Mouse (Mus musculus) forebrain, embryonic 13.5 days (tissue): ENCODE measurements around the gene Tnfaip2. TPM values are rescaled to one million over a fixed set of nuclear protein-coding genes. Genes with fewer than 3 reads are reported as not detected.

Experiments used
- ATAC-seq: fragments of 200-750 bp; cut with Nextera tagmentation; 2 replicates; pipeline ENCODE4 v1.8.0; 2017
- H3K27ac ChIP-seq: fragments of 300-500 bp; sonication (generic); 2 replicates; pipeline ENCODE4 v1.5.1; 2015; ENCODE audit warnings: inconsistent platforms, mild to moderate bottlenecking, moderate library complexity
- H3K27me3 ChIP-seq: fragments of 300-500 bp; sonication (generic); 2 replicates; pipeline ENCODE4 v1.6.1; 2015; ENCODE audit warnings: mild to moderate bottlenecking, inconsistent platforms
- H3K36me3 ChIP-seq: fragments of 300-500 bp; sonication (generic); 2 replicates; pipeline ENCODE4 v1.6.1; 2015; ENCODE audit warnings: mild to moderate bottlenecking, inconsistent platforms; ENCODE audit not compliant: poor library complexity, severe bottlenecking
- H3K4me1 ChIP-seq: fragments of 300-500 bp; sonication (generic); 2 replicates; pipeline ENCODE4 v1.6.1; 2015; ENCODE audit warnings: inconsistent platforms
- H3K4me2 ChIP-seq: fragments of 300-500 bp; sonication (generic); 2 replicates; pipeline ENCODE4 v1.6.1; 2015; ENCODE audit warnings: inconsistent platforms, mild to moderate bottlenecking, moderate library complexity
- H3K4me3 ChIP-seq: fragments of 300-500 bp; sonication (generic); 2 replicates; pipeline ENCODE4 v1.5.1; 2015; ENCODE audit warnings: mild to moderate bottlenecking, inconsistent platforms
- H3K9ac ChIP-seq: fragments of 300-500 bp; sonication (generic); 2 replicates; pipeline ENCODE4 v1.6.1; 2015; ENCODE audit warnings: mild to moderate bottlenecking, inconsistent platforms
- H3K9me3 ChIP-seq: fragments of 300-500 bp; sonication (generic); replicated peaks from 2 replicates; pipeline ENCODE4 v1.6.1; 2016; ENCODE audit warnings: inconsistent platforms
- WGBS: fragments of 180-500 bp; shearing (Covaris S2); methylation state at CpG from one replicate; pipeline ENCODE4 v1.1.7; 2015; 5-methylcytosine and 5-hydroxymethylcytosine counted together
- polyA plus RNA-seq: library from polyadenylated mRNA; unstranded; fragments of >200 nt; fragmentation: Nextera tagmentation; extraction: Ambion mirVana; gene quantifications from 2 replicates; pipeline ENCODE4 v1.2.1, GENCODE M21; 2015

The Tnfaip2 gene
- polyA plus RNA-seq, 1 experiment from 2014 or later: 1.2 TPM

- H3K27me3 ChIP-seq: peaks cover 20% of the 10 kb centered on the region
- H3K36me3 ChIP-seq: no peaks in the 10 kb centered on the region
- no peak within 1 kb of the TSS for H3K4me3 ChIP-seq
- no peaks in the 10 kb centered on the region for H3K9me3 ChIP-seq
- H3K4me1 ChIP-seq: peaks cover 19% of the 10 kb centered on the region
- peak within 1 kb of the TSS; percentile 47 for H3K4me2 ChIP-seq
- 3% methylated on average over 17 of the region's 17 CpGs for WGBS
- no peak for ATAC-seq
- no peak within 1 kb of the TSS for H3K27ac ChIP-seq
- 0 out of 2 replicates have a peak within 1 kb of the TSS, but pooled peaks have one; percentile 17 for H3K9ac ChIP-seq
Measured at GRCm38 (mm10) chr12:111416921-111417779, 25.1 kb upstream of the Tnfaip2 start, which contains the start of gene Exoc3l4. Exoc3l4 (plus strand) TSS chr12:111417017.

GRCm38 (mm10) chr12:111419918-111420317 is 22.4 kb upstream of the Tnfaip2 start:
- peaks cover 18% of the 10 kb centered on the region for H3K4me1 ChIP-seq
- WGBS: 76% methylated on average over 5 of the region's 5 CpGs

GRCm38 (mm10) chr12:111420946-111421709 is 21.1 kb upstream of the Tnfaip2 start:
- 39% methylated on average over 7 of the region's 7 CpGs for WGBS
- H3K36me3 ChIP-seq: no peaks in the 10 kb centered on the region
- no peak for ATAC-seq
- H3K27ac ChIP-seq: no peak overlapping the region
- no peaks in the 10 kb centered on the region for H3K9me3 ChIP-seq
- H3K27me3 ChIP-seq: peaks cover 59% of the 10 kb centered on the region
- H3K4me3 ChIP-seq: no peak overlapping the region
- H3K4me2 ChIP-seq: no peak overlapping the region
- no peak overlapping the region for H3K9ac ChIP-seq
- peaks cover 22% of the 10 kb centered on the region for H3K4me1 ChIP-seq

More at GRCm38 (mm10) chr12:111419918-111420317, 22.4 kb upstream of the Tnfaip2 start:
- Histone ChIP-seq H3K36me3 (no peaks in the 10 kb centered on the region), H3K9me3 (no peaks in the 10 kb centered on the region), H3K27ac (no peak overlapping the region), H3K4me3 (no peak overlapping the region), H3K9ac (no peak overlapping the region), H3K27me3 (peaks cover 47% of the 10 kb centered on the region), H3K4me2 (no peak overlapping the region)
- ATAC-seq: no peak

- 41% methylated on average over 5 of the region's 5 CpGs for WGBS
- H3K27ac ChIP-seq: no peak overlapping the region
- H3K4me3 ChIP-seq: no peak overlapping the region
Measured at GRCm38 (mm10) chr12:111422852-111423251, 19.4 kb upstream of the Tnfaip2 start.

GRCm38 (mm10) chr12:111423570-111424129 is 18.6 kb upstream of the Tnfaip2 start:
- H3K9ac ChIP-seq: peak overlapping the region; percentile 46; the same call in 1 of the 2 replicates
- no peak for ATAC-seq

More at GRCm38 (mm10) chr12:111422852-111423251, 19.4 kb upstream of the Tnfaip2 start:
- Histone ChIP-seq H3K4me2 (no peak overlapping the region; the same call in 1 of the 2 replicates), H3K9me3 (no peaks in the 10 kb centered on the region), H3K36me3 (no peaks in the 10 kb centered on the region), H3K27me3 (peaks cover 73% of the 10 kb centered on the region), H3K4me1 (peaks cover 13% of the 10 kb centered on the region), H3K9ac (no peak overlapping the region)
- ATAC-seq: no peak

GRCm38 (mm10) chr12:111424547-111424946 is 17.7 kb upstream of the Tnfaip2 start:
- no peak for ATAC-seq
- Histone ChIP-seq H3K9me3 (no peaks in the 10 kb centered on the region), H3K36me3 (no peaks in the 10 kb centered on the region), H3K4me3 (no peak overlapping the region), H3K9ac (no peak overlapping the region), H3K27ac (no peak overlapping the region), H3K4me1 (peaks cover 30% of the 10 kb centered on the region), H3K27me3 (peaks cover 83% of the 10 kb centered on the region), H3K4me2 (no peak overlapping the region)
- 26% methylated on average over 9 of the region's 9 CpGs for WGBS

More at GRCm38 (mm10) chr12:111423570-111424129, 18.6 kb upstream of the Tnfaip2 start:
- 2% methylated on average over 43 of the region's 43 CpGs for WGBS
- H3K4me3 ChIP-seq: peak overlapping the region; percentile 29
- no peaks in the 10 kb centered on the region for H3K36me3 ChIP-seq
- no peak overlapping the region for H3K27ac ChIP-seq
- H3K4me2 ChIP-seq: peak overlapping the region; percentile 54
- no peaks in the 10 kb centered on the region for H3K9me3 ChIP-seq
- H3K27me3 ChIP-seq: peaks cover 81% of the 10 kb centered on the region
- peaks cover 21% of the 10 kb centered on the region for H3K4me1 ChIP-seq

GRCm38 (mm10) chr12:111425258-111425657 is 17.0 kb upstream of the Tnfaip2 start:
- H3K36me3 ChIP-seq: no peaks in the 10 kb centered on the region
- no peak overlapping the region for H3K9ac ChIP-seq
- 4% methylated on average over 15 of the region's 15 CpGs for WGBS
- H3K27me3 ChIP-seq: peaks cover 91% of the 10 kb centered on the region
- no peaks in the 10 kb centered on the region for H3K9me3 ChIP-seq
- no peak overlapping the region for H3K4me3 ChIP-seq
- peak overlapping the region; percentile 22 for H3K4me2 ChIP-seq
- no peak overlapping the region for H3K27ac ChIP-seq
- peaks cover 37% of the 10 kb centered on the region for H3K4me1 ChIP-seq
- no peak; the same call in 1 of the 2 replicates for ATAC-seq

- Histone ChIP-seq H3K27me3 (peaks cover 94% of the 10 kb centered on the region), H3K4me1 (peaks cover 44% of the 10 kb centered on the region), H3K36me3 (no peaks in the 10 kb centered on the region), H3K4me3 (no peak overlapping the region), H3K9ac (no peak overlapping the region), H3K27ac (no peak overlapping the region), H3K9me3 (no peaks in the 10 kb centered on the region), H3K4me2 (peak overlapping the region; percentile 22)
- 19% methylated on average over 29 of the region's 29 CpGs for WGBS
- peak; percentile 60 for ATAC-seq
Measured at GRCm38 (mm10) chr12:111425789-111426460, 16.3 kb upstream of the Tnfaip2 start.

GRCm38 (mm10) chr12:111427438-111428113 is 14.7 kb upstream of the Tnfaip2 start:
- no peak overlapping the region for H3K4me3 ChIP-seq
- no peaks in the 10 kb centered on the region for H3K9me3 ChIP-seq
- 40% methylated on average over 12 of the region's 12 CpGs for WGBS
- peaks cover 44% of the 10 kb centered on the region for H3K4me1 ChIP-seq
- H3K27ac ChIP-seq: no peak overlapping the region
- no peak overlapping the region for H3K9ac ChIP-seq
- H3K36me3 ChIP-seq: no peaks in the 10 kb centered on the region
- peaks cover 94% of the 10 kb centered on the region for H3K27me3 ChIP-seq
- no peak overlapping the region for H3K4me2 ChIP-seq
- no peak for ATAC-seq

- Histone ChIP-seq H3K36me3 (no peaks in the 10 kb centered on the region), H3K9me3 (no peaks in the 10 kb centered on the region), H3K9ac (no peak overlapping the region), H3K4me2 (no peak overlapping the region), H3K27ac (no peak overlapping the region), H3K4me3 (no peak overlapping the region), H3K27me3 (peaks cover 90% of the 10 kb centered on the region), H3K4me1 (peaks cover 44% of the 10 kb centered on the region)
- no peak for ATAC-seq
- WGBS: 18% methylated on average over 8 of the region's 8 CpGs
Measured at GRCm38 (mm10) chr12:111428364-111428763, 13.9 kb upstream of the Tnfaip2 start.
